In the genomic region with DNA sequence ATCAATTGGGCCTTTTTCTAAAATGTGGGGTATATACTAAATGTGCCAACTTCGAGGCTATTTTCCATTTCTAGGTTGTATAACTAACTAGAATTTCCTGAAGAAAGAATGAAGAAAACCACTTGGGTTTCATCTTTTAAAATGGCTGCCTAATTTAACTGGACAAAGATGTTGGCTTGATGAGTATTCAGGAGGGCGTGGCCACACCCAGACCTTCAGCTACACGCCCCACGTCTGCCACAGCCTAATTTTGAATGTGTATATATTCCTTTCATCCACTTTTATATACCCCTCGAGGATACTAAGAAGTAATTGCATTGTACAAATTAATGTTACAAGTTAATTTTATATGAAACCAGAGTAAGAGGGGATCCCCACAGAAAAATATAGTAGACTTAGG, we compare ENCODE assay signal across 12 mouse cellular contexts. TPM values are rescaled to one million over a fixed set of nuclear protein-coding genes. Genes with fewer than 3 reads are reported as not detected.
DNase-seq lines count a peak whose midpoint lies in the region; ATAC-seq and TF ChIP-seq lines count a peak whose summit lies in the region.
"Had no signal": no experiment of that assay in that cellular context is flagged by ENCODE, and none has a peak within 500 bp of the region (broad histone marks: within the 10 kb centered on the region; RNA-seq: fewer than 3 reads in every experiment).

No protein-coding gene starts in this region.

- TF ChIP-seq CTCF in hindbrain, postnatal 0 days (IDR thresholded peaks at IDR 0.05; ENCODE audit: low read depth) = no peak

- peak overlapping the region; percentile 35; the same call in 1 of the 2 replicates for H3K4me3 ChIP-seq in heart, embryonic 11.5 days (ENCODE audit: low read depth, low read length)
- H3K4me3 ChIP-seq in lung, embryonic 15.5 days = peak overlapping the region; percentile 47
- H3K4me3 ChIP-seq in hindbrain, postnatal 0 days (ENCODE audit: low read length) = no peak overlapping the region
- peak overlapping the region; percentile 58 for H3K4me3 ChIP-seq in stomach, embryonic 14.5 days (ENCODE audit: low read depth, low read length)
- H3K4me3 ChIP-seq: erythroblast, embryonic 14.5 days had no signal

- no peak overlapping the region for H3K27ac ChIP-seq in heart, embryonic 11.5 days (ENCODE audit: low read depth, low read length)
- no peak overlapping the region for H3K27ac ChIP-seq in lung, embryonic 15.5 days
- H3K27ac ChIP-seq in hindbrain, postnatal 0 days = no peak overlapping the region
- peak overlapping the region; percentile 82 for H3K27ac ChIP-seq in stomach, embryonic 14.5 days (ENCODE audit: low read length)
- H3K27ac ChIP-seq: liver, embryonic 15.5 days had no signal

- intact Hi-C loops in heart, postnatal 36 days (cut with DNase I) = loop anchor here (2.0 kb wide), 1 partner anchor 52 kb away; no protein-coding TSS in a partner anchor

- no peak overlapping the region for H3K9ac ChIP-seq in heart, embryonic 11.5 days (ENCODE audit: low read depth, low read length)
- H3K9ac ChIP-seq in lung, embryonic 15.5 days = peak overlapping the region; percentile 48; the same call in 1 of the 2 replicates
- H3K9ac ChIP-seq in hindbrain, postnatal 0 days (replicated peaks; ENCODE audit: low read length) = no peak overlapping the region
- peak overlapping the region; percentile 64 for H3K9ac ChIP-seq in stomach, embryonic 14.5 days (replicated peaks; ENCODE audit: low read depth, low read length)
- H3K9ac ChIP-seq: liver, embryonic 15.5 days had no signal

- no peak for DNase-seq in heart, postnatal 36 days
- no peak for DNase-seq in lung, postnatal 4 days
- no peak for DNase-seq in hindbrain, postnatal 0 days (ENCODE audit: low spot score)
- DNase-seq in spleen, postnatal 36 days (ENCODE audit: low spot score in 2 of 2) = no peak
- no peak for DNase-seq in adrenal gland, adult 2 months
- DNase-seq: thymus, postnatal 14 days had no signal

- no peaks in the 10 kb centered on the region for H3K27me3 ChIP-seq in heart, embryonic 11.5 days (ENCODE audit: control insufficient read depth, insufficient read depth, low read length)
- H3K27me3 ChIP-seq in lung, embryonic 15.5 days = no peaks in the 10 kb centered on the region
- H3K27me3 ChIP-seq in hindbrain, postnatal 0 days (ENCODE audit: insufficient read depth, low read length) = peaks cover 4% of the 10 kb centered on the region; the same call in 1 of the 2 replicates
- no peaks in the 10 kb centered on the region for H3K27me3 ChIP-seq in stomach, embryonic 14.5 days (ENCODE audit: control insufficient read depth, insufficient read depth, low read length)
- H3K27me3 ChIP-seq: CH12.LX had no signal

- H3K36me3 ChIP-seq in heart, embryonic 11.5 days (ENCODE audit: control insufficient read depth, insufficient read depth, low read length) = no peaks in the 10 kb centered on the region
- peaks cover 7% of the 10 kb centered on the region for H3K36me3 ChIP-seq in lung, embryonic 15.5 days
- H3K36me3 ChIP-seq in hindbrain, postnatal 0 days (ENCODE audit: insufficient read depth, low read length) = no peaks in the 10 kb centered on the region
- H3K36me3 ChIP-seq in stomach, embryonic 14.5 days (ENCODE audit: control insufficient read depth, insufficient read depth, low read length) = peaks cover 10% of the 10 kb centered on the region
- H3K36me3 ChIP-seq: liver, embryonic 15.5 days had no signal

- H3K9me3 ChIP-seq in heart, embryonic 11.5 days (replicated peaks; ENCODE audit: control insufficient read depth, low read length) = no peaks in the 10 kb centered on the region
- H3K9me3 ChIP-seq in lung, embryonic 15.5 days = no peaks in the 10 kb centered on the region
- no peaks in the 10 kb centered on the region for H3K9me3 ChIP-seq in hindbrain, postnatal 0 days (ENCODE audit: low read length)
- H3K9me3 ChIP-seq in stomach, embryonic 14.5 days (ENCODE audit: control insufficient read depth, low read depth, low read length) = no peaks in the 10 kb centered on the region
- H3K9me3 ChIP-seq: liver, embryonic 15.5 days had no signal

- no peaks in the 10 kb centered on the region for H3K4me1 ChIP-seq in heart, embryonic 11.5 days (ENCODE audit: control insufficient read depth, insufficient read depth, low read length)
- H3K4me1 ChIP-seq in lung, embryonic 15.5 days = peaks cover 12% of the 10 kb centered on the region
- peaks cover 4% of the 10 kb centered on the region for H3K4me1 ChIP-seq in hindbrain, postnatal 0 days (ENCODE audit: insufficient read depth, low read length)
- 0 out of 2 replicates have a peak, but pooled peaks cover 4% of the 10 kb centered on the region for H3K4me1 ChIP-seq in stomach, embryonic 14.5 days (ENCODE audit: control insufficient read depth, insufficient read depth, low read length)

- peak overlapping the region; percentile 81 for H3K4me2 ChIP-seq in heart, embryonic 11.5 days
- peak overlapping the region; percentile 81 for H3K4me2 ChIP-seq in lung, embryonic 15.5 days
- peak overlapping the region; percentile 81; the same call in 1 of the 2 replicates for H3K4me2 ChIP-seq in hindbrain, postnatal 0 days (ENCODE audit: low read depth, low read length)
- peak overlapping the region; percentile 48 for H3K4me2 ChIP-seq in stomach, embryonic 14.5 days (replicated peaks; ENCODE audit: low read depth, low read length)

- WGBS in heart, embryonic 11.5 days (ENCODE audit: insufficient replicate concordance) = 66% methylated on average over 5 of the region's 5 CpGs
- 43% methylated on average over 5 of the region's 5 CpGs for WGBS in lung, embryonic 15.5 days
- WGBS in hindbrain, postnatal 0 days = 77% methylated on average over 5 of the region's 5 CpGs
- 62% methylated on average over 5 of the region's 5 CpGs for WGBS in stomach, embryonic 14.5 days

- ATAC-seq in heart, embryonic 11.5 days (replicated peaks; ENCODE audit: insufficient number of reproducible peaks, low FRiP score, low TSS enrichment) = no peak
- ATAC-seq in lung, embryonic 15.5 days (ENCODE audit: borderline replicate concordance, extremely low read depth, low FRiP score, low TSS enrichment) = no peak
- no peak for ATAC-seq in hindbrain, postnatal 0 days
- no peak for ATAC-seq in stomach, embryonic 14.5 days (ENCODE audit: insufficient number of reproducible peaks, insufficient read depth, low FRiP score, low read depth)

RNA-seq across cellular contexts. Expression of a gene that starts 2.2 kb away (rescaled TPM):
- 113 and 141 TPM in 2 replicates for polyA plus RNA-seq in heart, embryonic 11.5 days (2014; fragmentation: Nextera tagmentation; extraction: Ambion mirVana)
- 100 to 1,000 TPM; 137 to 156 TPM for total RNA-seq in heart, postnatal 36 days (2021)
- polyA plus RNA-seq in lung, embryonic 15.5 days (2015; fragmentation: Nextera tagmentation; extraction: Ambion mirVana) = 726 and 742 TPM in 2 replicates
- total RNA-seq in hindbrain, postnatal 0 days (2014; rRNA removed) = 104 and 127 TPM in 2 replicates
- polyA plus RNA-seq in hindbrain, postnatal 0 days (2015; fragmentation: Nextera tagmentation; extraction: Ambion mirVana) = 66.9 and 83.8 TPM in 2 replicates
- polyA plus RNA-seq in stomach, embryonic 14.5 days (2014; fragmentation: Nextera tagmentation; extraction: Ambion mirVana) = 751 and 803 TPM in 2 replicates
- 100 to 1,000 TPM in 1 of 2 experiments, 10 to 100 TPM in 1; 56.3 to 121 TPM for total RNA-seq in adrenal gland, adult 2 months (2021)
- polyA plus RNA-seq in adrenal gland, adult 2 months (2012; rRNA removed) = 41.9 and 43.7 TPM in 2 replicates
- total RNA-seq: CH12.LX had no signal

Comparison
In these comparisons a context has a peak if more than half of its experiments do, and no peak if none do; other contexts are left out.
1. H3K9ac ChIP-seq: peak in lung, embryonic 15.5 days (single experiment) and stomach, embryonic 14.5 days (single experiment); none in heart, embryonic 11.5 days (single experiment) and hindbrain, postnatal 0 days (single experiment).
2. Peak in every context shown above with its lines, with median percentiles within 50 percentile points of each other: H3K4me2 ChIP-seq.